Mouse (Mus musculus) B cell, adult 2 months (primary cell): ENCODE measurements around the gene Tfe3.

Experiments used
- DNase-seq, 2 experiments: peaks; one replicate each; pipeline ENCODE4 v3.0.0; 2022

Tfe3 gene

GRCm38 (mm10) chrX:7821865-7822779 is 59.8 kb downstream of the Tfe3 start, which contains the start of gene Kcnd1:
Gene Kcnd1 (plus strand): TSS chrX:7822289.
- no peak for DNase-seq
